Mouse (Mus musculus): ENCODE data around the gene Afdn.
"Not testable (repeated sequence)": the region's sequence is repeated elsewhere in the genome, so short reads cannot be mapped to it uniquely, and the experiment has no call there.

Afdn gene

DNA sequence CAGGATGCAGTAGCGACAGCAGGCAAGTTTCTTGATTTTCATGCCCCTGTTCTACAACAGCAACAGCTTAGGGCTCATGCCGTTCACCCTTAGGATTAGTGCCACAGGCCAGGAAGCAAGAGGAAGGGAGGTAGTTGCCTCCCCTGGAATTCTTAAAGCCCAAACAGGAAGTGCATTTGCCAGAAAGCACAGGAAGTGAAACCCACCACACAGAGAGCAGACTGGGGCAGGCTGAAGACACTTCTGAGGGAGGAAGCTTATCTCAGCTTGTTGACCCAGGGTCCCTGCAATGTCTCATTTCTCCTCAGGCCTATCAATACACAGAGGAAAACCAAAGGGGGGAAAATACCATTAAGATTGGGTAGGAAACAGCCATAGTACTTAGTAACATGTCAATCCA is 19.5 kb upstream of the Afdn start:
- DNase-seq: no peak

GRCm38 (mm10) chr17:13741611-13742010 is 18.7 kb upstream of the Afdn start:
- no peak for DNase-seq

DNA sequence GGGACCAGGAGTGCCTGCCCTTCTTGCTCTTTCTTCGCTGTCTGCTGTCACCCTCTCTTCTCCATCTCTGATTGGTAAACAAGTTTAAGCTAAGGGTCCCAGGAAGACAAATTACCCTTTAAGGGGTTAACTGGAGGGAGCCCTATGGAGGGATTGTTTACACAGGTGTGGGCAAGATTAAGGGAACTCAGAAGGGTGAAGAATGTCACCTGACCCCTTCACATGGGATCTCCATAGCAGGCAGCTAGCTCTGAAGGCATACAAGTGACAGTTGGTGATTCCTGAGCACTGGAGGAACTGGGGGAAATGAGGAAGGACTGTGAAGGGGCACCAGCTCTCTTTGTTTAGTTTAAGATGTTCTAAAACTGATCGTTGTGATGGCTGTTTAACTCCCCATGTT is 18.0 kb upstream of the Afdn start:
- no peak for DNase-seq

GRCm38 (mm10) chr17:13742941-13743708 is 17.2 kb upstream of the Afdn start:
- no peak for DNase-seq

DNA sequence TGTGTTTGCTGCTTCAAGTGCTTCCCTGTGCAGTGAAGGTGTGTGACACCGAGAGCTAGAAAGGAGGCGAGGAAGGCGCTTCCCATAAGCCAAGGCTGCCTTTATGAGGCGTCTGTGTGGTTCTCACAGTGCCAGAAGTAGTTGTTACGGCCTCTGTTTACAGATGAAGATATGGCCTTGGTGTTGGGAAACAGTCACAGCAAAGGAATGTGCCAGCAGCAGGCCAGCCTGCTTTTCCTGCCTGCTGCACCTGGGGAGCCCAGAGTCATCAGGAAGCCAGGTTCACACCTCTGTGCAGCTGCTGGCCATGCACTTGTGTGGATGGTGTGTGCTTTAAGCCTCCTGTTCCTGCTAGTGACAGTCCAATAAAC is 16.6 kb upstream of the Afdn start:
- DNase-seq: no peak

- DNase-seq: no peak
Observed at GRCm38 (mm10) chr17:13744219-13744618, 16.1 kb upstream of the Afdn start.

- DNase-seq: peak; percentile 46
Observed at GRCm38 (mm10) chr17:13744824-13745223, 15.5 kb upstream of the Afdn start.

DNA sequence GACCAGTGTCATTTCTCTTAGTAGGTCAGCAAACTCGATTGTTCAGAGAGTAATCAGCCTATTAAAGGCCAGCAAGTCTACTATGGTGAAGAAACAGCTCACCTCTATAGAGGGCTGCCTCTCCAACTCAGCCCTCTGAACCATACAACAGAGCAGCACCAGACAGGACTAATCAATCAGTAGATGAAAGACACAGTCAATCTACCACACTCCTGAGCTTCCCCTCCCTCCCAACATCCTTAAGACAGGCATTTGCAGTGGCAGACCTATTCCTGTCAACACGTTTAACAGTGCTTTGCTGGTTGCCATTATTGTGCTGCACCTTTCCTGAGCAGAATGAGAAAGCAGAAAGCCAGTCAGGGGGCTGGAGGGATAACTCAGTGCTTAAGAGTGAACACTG is 15.0 kb upstream of the Afdn start:
- DNase-seq: no peak

- DNase-seq: no peak
Observed at GRCm38 (mm10) chr17:13746330-13746729, 14.0 kb upstream of the Afdn start.

GRCm38 (mm10) chr17:13747681-13748080 is 12.7 kb upstream of the Afdn start:
- DNase-seq: no peak

DNA sequence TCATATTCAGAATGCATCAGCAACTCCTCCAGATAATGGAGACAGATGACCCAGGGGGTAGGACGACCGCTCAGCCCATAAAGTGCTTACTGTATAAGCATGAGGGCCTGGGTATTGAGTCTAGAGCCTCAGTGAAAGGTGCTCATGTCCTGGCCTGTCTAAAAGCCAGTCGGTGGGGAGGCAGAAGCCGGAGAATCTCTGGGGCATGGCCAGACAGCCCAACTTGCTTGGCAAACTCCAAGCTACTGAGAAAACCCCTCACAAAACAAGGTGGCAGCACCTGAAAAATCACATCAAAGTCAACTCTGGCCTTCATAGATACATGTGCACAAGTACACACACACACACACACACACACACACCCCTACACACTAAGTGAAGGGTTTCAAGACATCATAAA is 11.3 kb upstream of the Afdn start:
- no peak for DNase-seq

- DNase-seq: no peak
Observed at GRCm38 (mm10) chr17:13753918-13754317, 6.4 kb upstream of the Afdn start.

DNA sequence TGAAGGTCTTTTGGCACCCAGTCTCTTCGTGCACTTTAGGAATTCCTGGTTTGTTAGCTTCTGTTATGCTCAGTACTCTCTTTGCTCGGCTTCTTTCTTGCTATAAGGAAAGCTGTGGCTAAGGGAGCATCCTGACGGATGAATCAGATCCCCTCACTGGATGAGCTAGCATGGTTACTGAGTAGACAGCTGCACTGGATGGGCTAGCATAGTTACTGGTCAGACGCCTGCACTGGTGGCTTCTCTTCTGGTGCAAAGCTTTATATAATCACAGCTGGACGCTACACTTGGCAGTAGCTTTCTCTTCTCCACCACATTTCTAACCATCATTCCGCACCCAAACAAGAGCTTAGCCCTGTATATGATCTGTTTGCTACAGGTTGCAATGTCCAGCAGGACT is 5.4 kb upstream of the Afdn start:
- no peak for DNase-seq

DNA sequence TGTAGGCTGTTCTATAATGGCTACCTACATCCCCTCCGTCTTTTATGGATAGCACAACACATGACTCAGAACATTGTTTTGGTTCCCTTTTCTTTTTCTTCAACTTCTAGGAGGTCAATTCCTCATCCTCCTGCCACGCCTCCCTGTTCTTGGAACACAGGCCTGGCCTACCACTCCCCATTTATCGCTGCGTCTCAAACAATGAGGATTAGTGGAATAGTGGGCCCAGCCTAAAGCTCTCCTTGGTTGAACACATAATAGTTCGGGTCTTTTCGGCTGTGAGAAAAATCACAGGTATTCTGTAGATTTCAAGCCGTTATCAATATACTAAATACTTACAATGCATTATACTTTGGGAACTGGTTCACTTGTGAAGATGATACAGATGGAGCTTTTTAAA is 1.8 kb upstream of the Afdn start:
- DNase-seq: no peak

GRCm38 (mm10) chr17:13759156-13759852 is 1.0 kb upstream of the Afdn start:
- DNase-seq: peak; percentile 47

DNA sequence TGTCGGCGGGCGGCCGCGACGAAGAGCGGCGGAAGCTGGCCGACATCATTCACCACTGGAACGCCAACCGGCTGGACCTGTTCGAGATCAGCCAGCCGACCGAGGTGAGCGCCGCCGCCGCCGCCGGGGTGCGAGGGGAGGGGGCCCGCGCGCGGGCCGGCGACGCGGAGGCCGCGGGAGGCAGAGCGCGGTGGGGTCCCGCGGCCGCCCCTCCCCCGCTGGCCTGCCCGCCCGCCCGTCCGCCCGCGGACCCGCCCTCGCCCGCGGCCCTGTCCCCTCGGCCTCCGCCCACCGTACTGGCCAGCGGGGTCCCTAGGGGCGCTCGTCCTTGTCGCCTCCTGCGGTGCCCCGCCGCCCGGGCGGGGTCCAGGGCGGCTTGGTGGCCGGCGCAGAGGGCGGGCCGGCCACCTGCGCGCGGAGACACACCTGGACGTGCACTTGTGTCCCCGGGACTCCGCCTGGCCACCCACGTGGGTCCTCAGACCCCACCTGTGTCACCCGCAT is 388 bp downstream of the Afdn start:
- no peak for DNase-seq

GRCm38 (mm10) chr17:13761179-13761913 is 1.0 kb downstream of the Afdn start, which contains the start of gene Tcte2:
Tcte2 (minus strand) TSS chr17:13761825.
- peak; percentile 62 for DNase-seq

- DNase-seq: no peak
Observed at GRCm38 (mm10) chr17:13763819-13764218, 3.5 kb downstream of the Afdn start.

- DNase-seq: not testable (repeated sequence)
Observed at GRCm38 (mm10) chr17:13764911-13765310, 4.6 kb downstream of the Afdn start.

GRCm38 (mm10) chr17:13768531-13768930 is 8.2 kb downstream of the Afdn start:
- DNase-seq: no peak

GRCm38 (mm10) chr17:13769256-13769655 is 8.9 kb downstream of the Afdn start:
- no peak for DNase-seq

DNA sequence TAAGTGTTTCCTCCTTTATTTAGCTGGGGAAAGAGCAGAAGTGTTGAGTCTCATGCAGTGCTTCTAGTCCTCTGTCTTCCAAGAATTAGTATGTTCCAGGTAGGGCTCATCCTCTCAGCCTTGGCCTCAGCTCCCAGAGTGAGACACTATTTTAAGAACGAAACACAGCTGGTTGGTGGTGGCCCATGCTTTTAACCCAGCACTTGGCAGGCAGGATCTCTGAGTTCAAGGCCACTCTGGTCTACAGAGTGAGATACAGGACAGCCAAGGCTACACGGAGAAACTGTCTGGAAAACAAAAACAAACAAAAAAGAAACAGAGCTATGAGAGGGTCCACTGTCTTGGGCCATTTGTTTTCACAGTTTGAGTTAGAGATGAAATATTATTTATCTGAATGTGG is 17.3 kb downstream of the Afdn start:
- DNase-seq: no peak

DNA sequence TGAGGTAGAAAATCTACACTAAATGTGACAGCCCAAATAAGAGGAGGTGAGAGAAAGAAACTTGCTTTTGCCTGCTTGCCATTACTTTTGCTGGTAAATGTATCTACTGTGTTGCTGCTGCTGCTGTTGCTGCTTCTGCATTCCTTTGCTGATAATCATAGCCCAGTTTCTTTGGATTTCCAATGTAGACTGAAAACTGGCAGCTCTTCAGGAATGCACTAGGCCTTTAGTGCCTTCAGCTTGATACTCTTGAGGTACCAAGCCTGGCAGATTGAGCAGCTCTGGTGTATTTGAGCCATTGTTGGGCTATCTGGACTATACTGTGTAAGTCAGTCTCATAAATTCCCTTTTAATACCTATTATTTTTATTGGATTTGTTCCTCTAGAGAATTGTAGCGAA is 18.5 kb downstream of the Afdn start:
- DNase-seq: no peak

DNA sequence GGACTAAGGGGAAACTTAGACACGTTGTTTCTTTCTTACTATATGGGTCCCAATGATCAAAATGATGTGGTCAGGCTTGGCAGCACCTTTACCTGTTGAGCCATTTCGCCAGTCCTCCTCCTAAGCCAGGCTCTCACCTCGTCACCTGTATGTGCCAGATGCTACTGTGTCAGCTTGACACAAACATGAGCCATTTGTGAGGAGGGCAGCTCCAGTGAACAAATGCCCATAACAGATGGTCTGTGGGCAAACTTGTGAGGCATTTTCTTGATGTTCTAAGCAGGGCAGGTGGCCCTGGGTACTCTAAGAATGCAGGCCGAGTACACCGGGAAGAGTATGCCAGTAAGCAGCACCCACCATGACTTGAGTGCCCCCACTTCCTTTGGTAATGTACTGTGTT is 21.6 kb downstream of the Afdn start:
- peak; percentile 45 for DNase-seq
